Mouse (Mus musculus): Measurements from ENCODE around the gene Tia1.

Tia1 gene

GRCm38 (mm10) chr6:86480189-86480831, 76.3 kb downstream of the Tia1 start:
- no peak for DNase-seq (ENCODE audit: low read depth, low spot score)

GRCm38 (mm10) chr6:86481871-86482270, 77.9 kb downstream of the Tia1 start:
- DNase-seq (ENCODE audit: low read depth, low spot score) = no peak
